Mouse (Mus musculus) adipocyte (in vitro differentiated cells): Measurements from ENCODE around the gene Pcbp4.

Experiments
- DNase-seq: peaks from one replicate; pipeline ENCODE4 v3.0.0-alpha.2; 2016; ENCODE audit warnings: low spot score

The Pcbp4 gene

DNA sequence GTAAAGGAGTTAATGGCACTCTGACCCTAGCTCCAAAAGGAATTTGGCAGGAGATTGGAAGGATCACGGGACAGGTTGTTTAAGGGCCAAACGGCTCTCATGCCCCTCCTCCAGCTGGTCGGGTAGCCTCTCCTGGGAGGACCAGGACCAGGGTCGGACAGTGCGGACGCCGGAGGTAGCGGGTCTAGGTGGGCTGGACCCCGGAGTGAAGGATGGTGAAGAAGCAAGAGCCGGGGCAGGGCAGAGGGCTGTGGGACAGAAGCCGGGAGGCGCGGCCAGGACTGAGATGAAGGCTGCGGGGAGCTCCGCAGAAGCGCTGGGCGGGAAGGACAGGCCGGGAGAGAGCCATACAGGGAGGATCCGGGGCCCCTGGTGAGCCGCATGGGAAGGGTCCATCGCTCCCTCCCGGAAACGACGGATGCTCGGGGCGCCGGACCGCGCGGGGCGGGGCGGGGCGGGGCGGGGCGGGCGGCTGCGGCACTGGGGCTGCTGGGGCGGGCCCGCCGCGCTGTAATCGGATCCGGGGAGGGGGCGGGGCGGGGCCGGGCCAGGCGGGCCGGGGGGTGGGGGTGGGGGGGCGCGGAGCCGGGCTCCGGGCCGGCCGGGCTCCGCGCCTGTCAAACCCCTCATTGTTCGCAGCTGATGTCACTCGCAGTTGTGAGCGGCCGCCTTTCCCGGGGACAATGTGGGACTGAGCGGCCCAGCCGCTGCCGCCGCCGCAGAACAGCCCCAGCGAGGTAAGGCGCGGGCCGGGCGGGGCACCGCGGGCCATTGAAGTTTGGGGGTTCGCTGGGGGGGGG is at the start of gene Pcbp4:
Gene Pcbp4 (plus strand): TSS at position 21 of the 800 bp plus-strand sequence.
- DNase-seq, result peak; percentile 55

- DNase-seq, result peak; percentile 39
These were observed 47.8 kb upstream of the Pcbp4 start for GRCm38 (mm10) chr9:106405275-106405674.

DNA sequence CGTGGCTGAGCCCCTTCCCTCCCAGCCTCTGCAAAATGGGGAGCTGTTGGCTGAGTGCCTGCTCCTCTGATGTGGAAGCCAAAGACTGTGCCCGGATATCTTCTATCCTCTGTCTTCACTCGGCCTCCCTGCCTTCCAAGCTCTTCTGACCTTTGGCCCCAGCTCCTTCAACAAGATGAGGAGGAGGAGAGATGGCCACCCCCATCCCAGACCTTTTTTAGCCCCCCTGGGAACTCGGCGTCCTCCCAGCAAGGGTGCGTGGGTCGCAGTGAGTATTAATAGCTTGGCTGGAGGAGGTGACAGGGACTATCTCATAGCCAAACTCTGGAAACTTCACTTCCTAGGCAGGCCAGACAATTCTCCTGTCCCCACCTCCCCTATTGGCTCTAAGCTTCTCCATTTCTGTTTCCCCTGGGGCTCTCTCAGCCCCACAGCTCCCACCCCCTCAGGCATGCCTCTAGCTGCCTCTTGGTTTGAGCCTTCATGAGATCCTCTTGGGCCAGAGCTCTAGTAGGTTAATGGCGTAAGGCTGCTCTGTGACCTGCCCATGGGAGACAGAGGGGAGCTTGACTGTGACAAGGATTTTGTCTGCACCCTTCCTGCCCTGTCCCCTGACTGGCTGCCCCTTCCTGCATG is 46.5 kb upstream of the Pcbp4 start:
- no peak for DNase-seq

DNA sequence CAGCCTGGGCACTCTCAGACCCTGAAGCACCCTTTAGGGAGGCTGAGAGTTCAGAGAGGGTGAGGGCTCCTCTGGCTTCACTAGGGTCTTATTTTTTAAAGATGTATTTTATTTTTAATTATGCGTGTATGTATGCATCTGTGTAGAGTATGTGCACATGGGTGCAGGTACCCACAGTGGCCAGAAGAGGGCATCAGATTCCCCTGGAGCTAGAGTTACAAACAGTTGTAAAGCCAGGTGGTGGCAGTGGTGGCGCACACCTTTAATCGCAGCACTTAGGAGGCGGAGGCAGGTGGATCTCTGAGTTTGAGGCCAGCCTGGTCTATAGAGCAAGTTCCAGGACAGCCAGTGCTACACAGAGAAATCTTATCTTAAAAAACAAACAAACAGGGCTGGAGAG is 44.0 kb upstream of the Pcbp4 start:
- DNase-seq, result no peak

- DNase-seq, result no peak
These were observed 42.9 kb upstream of the Pcbp4 start for GRCm38 (mm10) chr9:106410086-106410650.

GRCm38 (mm10) chr9:106411091-106411594 is 41.9 kb upstream of the Pcbp4 start:
- no peak for DNase-seq

- no peak for DNase-seq
These were observed 41.4 kb upstream of the Pcbp4 start for GRCm38 (mm10) chr9:106411729-106412128.

DNA sequence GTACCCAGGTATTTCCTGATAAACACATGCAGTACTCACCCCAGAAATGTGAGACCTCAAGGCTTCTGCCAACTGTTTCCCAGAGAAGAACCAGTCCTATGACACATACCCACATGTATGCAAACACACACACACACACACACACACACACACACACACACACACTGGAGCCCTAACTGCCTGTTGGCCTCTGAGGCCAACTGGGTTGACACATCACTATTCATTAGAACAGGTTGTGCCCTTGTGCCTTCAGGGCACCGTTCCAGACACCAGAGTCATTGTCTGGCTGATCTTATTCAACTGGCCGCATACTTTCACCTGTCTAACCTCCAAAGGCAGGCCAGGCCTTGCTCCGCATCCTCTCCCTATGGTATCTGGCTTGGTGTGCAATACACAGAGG is 40.9 kb upstream of the Pcbp4 start:
- DNase-seq, result no peak

DNA sequence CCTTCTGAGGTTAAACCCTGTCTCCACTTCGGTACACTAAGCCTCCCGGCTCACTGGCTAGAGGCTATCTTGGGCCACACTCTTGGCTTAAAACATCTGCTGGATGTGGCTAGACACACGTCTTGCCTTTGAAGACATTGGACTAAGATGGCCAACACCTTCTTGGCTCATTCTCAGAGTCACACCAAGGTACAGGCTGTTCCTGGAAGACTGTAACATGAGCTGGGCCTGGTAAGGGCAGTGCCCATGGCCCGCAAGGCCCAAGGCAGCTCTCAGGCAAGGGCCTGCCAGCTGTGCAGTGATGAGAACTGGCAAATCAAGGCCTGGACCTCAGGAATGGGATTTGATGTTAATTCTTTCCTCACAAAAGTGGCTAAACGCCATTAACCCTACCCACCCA is 39.5 kb upstream of the Pcbp4 start:
- DNase-seq, result no peak

DNA sequence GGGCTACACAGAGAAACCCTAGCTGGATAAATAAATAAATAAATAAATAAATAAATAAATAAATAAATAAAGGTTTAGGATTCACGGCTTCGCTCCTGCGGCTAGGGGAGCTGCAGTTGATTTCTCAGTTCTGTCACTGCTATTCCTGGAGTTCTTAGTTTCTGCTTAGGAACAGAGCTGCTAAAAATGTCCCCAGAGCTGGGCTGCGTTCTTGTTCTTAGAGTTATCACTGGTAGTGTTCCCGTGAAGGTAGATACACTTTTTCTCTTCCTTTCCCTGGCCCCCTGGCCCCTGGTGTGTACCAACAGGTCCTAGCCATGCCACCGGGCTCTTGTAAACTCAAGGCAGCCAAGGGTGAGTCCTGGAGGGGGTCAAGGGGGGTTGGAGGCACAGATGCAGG is 36.3 kb upstream of the Pcbp4 start:
- DNase-seq, result no peak

DNA sequence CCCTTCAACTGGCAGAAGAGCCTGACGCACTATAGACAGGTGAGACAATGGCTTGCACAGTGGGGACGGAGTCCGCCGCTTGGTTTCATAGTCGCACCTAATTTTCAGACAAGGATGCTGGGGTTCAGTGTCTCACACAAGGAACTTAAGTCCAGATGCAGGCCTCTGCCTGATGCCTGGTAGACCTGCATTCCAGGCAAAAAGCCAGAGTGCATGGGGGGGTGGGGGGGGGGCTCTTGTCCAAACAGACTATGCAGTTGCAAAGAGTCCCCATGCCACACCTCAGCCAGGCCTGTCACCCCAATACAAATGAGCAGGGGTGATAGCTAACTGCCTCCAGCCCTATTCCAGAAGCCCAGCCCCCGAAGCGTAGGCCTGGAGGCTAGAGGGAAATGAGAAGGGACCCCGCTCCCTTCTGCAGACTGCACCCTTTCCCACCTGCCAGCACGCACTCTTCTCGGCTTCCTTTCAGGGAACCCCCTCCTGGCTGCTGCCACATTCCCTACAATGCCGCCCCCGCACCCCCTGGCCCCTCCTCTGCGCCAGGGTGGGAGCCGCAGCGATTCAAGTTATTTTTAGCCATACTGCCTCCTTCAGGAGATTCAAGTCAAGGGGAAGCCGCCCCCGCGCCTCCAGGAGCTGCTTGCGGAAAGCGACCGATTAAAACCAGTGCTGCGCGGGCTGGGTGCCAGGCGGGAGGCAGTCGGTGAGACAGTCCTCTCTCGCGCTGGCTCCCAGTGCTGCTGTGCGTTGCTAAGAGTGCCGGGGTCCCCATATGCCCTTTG is 35.1 kb upstream of the Pcbp4 start:
- peak; percentile 58 for DNase-seq

DNA sequence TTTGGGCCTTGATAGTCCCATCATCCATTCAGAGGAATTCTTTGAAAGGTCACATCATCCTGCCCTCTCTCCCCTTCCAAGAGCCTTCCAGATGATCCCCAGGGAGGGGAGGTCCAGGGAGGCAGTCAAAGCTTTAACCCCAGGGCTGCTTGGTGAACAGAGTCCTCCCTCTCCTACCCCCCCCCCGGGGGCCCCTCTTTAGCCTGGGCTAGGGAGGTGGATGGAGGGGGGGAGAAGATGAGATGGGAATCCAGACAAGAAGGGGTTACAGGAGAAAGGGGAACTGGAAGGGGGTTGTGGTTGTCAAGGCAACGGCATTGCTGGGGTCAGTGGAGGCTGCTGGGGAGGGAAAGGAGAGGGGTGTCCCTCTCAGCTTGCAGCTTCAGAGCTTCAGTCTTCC is 32.5 kb upstream of the Pcbp4 start:
- no peak for DNase-seq

DNA sequence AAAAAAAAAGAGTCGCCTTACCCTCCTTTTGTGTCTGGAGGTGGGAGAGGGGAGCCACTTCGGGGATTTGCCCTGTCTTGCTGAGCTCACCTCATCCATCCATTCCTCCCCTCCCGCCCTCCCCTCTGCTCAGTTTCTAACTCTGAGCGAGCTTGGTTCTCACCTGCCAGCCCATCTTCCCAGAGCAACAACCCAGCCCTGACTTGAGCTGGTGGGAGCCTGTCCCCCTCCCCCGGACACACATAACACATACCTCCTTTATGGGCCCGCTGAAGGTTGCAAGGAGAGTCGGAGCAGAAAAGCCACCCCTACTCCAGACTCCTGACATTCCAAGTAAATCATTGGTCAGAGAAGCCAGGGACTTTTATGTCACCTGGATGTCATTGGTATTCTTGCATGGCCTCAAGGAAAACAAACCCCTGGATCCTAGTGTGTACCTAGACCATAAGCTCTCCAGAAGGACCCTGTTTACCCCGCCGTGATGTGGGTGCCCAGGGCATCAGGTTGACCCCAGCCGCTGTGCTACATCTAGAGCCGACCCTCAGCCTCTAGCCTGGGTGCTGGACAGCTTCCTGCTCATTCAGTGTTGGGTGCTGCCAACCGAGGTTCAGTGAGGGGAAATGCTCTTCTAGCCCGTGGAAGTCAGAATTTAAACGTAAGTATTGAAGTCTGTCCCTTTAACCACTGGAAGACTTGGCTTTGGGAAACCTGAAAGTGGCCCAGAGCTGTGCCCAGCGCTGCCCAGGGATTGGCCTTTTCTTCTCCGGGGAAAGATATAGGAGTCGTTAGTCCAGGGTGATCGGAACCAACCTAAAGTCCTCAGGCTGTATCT is 31.8 kb upstream of the Pcbp4 start:
- DNase-seq, result no peak

DNA sequence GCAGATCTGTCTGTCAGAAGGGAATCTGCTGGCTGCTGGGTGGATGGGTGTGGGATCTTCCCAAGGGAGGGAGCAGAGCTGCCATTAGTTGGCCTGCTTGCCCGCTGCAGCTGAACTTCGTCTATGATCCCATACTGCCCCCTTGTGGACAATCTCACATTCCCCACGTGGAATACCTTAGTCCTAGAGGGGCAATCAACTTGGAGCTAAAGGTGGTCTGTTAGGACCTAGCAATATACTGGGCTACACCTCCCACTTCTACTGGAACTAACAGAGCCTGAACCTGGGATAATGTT is 31.3 kb upstream of the Pcbp4 start:
- DNase-seq, result peak; percentile 87

DNA sequence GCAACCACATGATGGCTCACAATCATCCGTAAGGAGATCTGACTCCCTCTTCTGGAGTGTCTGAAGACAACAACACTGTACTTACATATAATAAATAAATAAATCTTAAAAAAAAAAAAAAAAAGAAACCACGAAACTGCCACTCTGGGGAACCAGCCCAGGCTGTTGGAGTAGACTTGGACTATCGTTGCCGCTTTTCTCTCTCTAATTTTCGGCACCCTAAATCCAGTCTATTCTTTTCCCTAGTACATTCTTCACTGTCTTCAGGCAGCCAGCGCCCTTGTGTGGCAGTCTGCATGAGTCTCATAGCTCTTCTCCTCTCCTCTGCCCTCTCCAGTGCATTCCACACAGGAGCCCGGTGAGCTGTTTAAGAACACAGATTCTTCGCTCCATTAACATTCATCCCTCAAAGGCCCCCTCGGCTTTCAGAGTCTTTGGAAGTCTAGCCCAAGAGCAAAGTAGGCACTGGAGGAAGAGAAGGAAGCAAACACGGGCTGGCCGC is 24.3 kb upstream of the Pcbp4 start:
- DNase-seq, result no peak

- peak; percentile 97 for DNase-seq
These were observed 23.7 kb upstream of the Pcbp4 start, which contains the start of gene Rpl29 for GRCm38 (mm10) chr9:106429221-106430014. Gene Rpl29, plus strand, starts transcription at chr9:106429454.

DNA sequence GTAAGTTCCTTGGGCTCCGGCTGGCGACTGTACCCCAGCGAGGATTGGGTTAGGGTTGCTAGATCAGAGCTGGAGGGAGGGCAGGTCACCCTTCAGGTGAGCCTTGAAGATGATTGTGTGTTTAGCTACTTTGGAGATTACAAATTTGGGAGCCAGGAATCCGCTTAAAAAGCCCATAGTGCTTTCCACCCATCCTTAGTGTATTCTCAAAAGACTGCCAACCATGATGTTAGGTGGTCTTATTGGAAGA is 23.2 kb upstream of the Pcbp4 start:
- no peak for DNase-seq

DNA sequence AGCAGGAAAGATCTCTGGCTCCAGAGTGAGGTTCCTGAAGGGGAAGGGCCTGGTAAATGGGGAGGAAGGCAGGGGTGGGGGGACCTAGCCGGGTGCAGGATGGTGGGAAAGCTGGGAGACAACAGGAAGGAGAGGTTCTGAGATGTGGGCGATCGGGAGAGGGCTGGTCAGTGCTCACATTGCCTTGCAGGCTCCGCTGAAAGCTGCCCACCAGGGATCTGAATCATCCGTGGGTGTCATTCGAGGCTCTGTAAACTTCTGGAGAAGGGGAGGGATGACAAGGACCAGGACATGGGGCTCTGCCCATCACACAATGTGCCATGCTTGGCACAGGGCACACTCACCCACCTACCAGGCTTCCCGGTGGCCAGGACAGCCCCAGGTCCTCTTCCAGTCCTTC is 19.7 kb upstream of the Pcbp4 start:
- DNase-seq, result no peak

DNA sequence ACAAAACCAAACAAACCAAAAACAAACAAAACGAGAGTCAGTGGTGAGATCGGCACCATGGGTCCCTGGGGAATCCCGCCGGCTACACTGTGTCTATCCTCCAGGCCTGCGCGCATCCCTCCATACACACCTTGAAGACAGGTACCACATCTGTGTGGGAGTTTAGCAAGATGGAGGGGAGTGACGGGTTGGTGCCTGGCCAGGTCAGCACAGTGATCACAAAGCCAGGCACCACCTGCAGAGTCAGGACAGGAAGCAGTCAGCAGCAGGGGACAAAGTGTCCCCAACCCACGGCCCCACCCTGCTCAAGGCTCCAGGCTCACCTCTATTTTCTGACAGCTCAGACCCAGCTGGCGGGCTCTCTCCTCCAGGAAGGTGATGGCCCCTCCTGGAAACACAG is 16.5 kb upstream of the Pcbp4 start:
- no peak for DNase-seq

DNA sequence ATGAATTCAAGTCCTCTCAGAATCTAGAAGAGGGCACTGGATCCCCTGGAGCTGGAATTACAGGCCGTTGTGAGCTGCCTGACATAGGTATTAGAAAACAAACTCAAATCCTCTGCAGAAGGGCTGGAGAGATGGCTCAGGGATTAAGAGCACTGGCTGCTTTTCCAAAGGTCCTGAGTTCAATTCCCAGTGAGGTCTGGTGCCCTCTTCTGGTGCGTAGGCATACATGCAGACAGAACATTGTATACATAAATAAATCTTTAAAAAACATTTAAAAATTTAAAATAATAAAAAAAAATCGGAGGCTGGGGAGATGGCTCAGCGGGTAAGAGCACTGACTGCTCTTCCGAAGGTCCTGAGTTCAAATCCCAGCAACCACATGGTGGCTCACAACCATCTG is 10.4 kb upstream of the Pcbp4 start:
- no peak for DNase-seq

DNA sequence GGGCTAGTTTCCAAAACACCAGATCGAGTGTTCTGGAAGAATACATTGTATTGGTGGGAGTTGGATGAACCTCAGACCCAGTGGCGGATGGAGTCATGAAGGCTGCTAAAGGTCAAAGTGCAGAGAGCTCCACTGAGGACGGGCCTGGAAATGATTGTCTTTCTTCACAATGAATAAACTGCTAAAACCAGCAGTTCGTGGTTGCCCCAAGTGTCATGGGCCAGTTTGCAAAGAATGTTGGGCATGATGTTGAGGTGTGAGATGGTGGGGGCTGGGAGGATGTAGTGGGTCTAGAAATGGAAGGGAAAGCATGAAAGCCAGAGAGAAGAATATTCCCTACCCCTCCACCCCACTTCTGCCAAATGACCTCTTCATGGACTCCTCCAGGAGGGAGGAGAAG is 8.3 kb upstream of the Pcbp4 start:
- no peak for DNase-seq
